Mouse (Mus musculus): ENCODE measurements at regions not wholly inside any gene's neighbourhood (a gene's known extent, or its start where the extent isn't known, plus 50 kb on each side); places are given as distances from the start of the nearest gene placed in this dataset.

DNA sequence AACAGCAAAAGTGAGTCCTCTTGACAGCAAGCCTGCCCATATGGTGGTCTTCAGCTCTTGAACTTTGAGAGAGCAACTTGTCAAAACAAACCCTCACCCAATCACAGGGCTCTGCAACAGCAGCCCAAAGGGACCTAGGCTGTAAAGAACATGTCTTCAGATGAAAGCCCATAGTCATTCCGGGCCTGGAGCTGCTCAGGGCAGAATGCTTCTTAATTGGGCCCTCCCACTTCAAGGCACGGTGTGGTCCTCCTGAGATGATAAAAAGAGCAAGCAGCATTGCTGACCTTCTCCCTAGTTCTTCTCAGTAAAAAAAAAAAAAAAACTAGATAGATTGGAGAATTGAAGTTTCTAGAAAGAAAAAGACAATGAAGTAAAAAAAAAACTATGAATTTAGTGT lies 80.7 kb upstream of the Cpeb4 start:
- WGBS: 62% methylated on average over 2 of the region's 2 CpGs
- DNase-seq: no peak

DNA sequence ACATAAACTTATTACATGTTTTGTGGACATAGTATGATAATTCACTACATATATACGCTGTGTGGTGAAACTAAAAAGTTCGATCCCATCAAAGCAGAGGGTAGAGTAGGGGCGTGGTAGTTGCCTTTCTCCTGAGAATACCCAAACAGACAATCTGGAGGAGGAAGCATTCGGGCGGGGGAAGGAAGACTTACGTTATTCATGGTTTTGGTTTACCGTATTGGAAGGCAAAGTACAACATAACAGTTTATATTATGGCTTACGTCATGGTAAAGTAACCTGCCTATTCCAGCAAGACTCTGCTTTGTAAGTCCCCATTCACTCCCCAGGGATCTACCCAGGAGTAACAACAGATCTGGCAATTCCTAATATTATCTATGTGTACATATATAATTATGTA lies 76.9 kb upstream of the Cpeb4 start:
- Histone ChIP-seq H3K27me3 (replicated peaks; ENCODE audit: control insufficient read depth, insufficient read depth, low read length) (no peaks in the 10 kb centered on the region), H3K27ac (ENCODE audit: insufficient read depth, low read depth, low read length) (no peak overlapping the region), H3K4me3 (ENCODE audit: insufficient read depth, low read depth, low read length) (no peak overlapping the region), H3K36me3 (ENCODE audit: control insufficient read depth, insufficient read depth, low read length) (no peaks in the 10 kb centered on the region), H3K4me1 (ENCODE audit: control insufficient read depth, insufficient read depth, low read length) (no peaks in the 10 kb centered on the region)
- TF ChIP-seq CTCF (conservative IDR thresholded peaks at IDR 0.05; ENCODE audit: insufficient read depth, insufficient read length, low read depth, low read length) (no peak), POLR2A (IDR thresholded peaks at IDR 0.05; ENCODE audit: low read depth, low read length) (no peak)
- 85% methylated on average over 8 of the region's 8 CpGs for WGBS
- DNase-seq: no peak

More for the DNA sequence above, 80.7 kb upstream of the Cpeb4 start:
- no peaks in the 10 kb centered on the region for H3K36me3 ChIP-seq (ENCODE audit: control insufficient read depth, insufficient read depth, low read length)
- H3K27me3 ChIP-seq (replicated peaks; ENCODE audit: control insufficient read depth, insufficient read depth, low read length): no peaks in the 10 kb centered on the region
- no peaks in the 10 kb centered on the region for H3K4me1 ChIP-seq (ENCODE audit: control insufficient read depth, insufficient read depth, low read length)
- no peak overlapping the region for H3K27ac ChIP-seq (ENCODE audit: insufficient read depth, low read depth, low read length)
- no peak for TF ChIP-seq CTCF (conservative IDR thresholded peaks at IDR 0.05; ENCODE audit: insufficient read depth, insufficient read length, low read depth, low read length)
- no peak for TF ChIP-seq POLR2A (IDR thresholded peaks at IDR 0.05; ENCODE audit: low read depth, low read length)
- H3K4me3 ChIP-seq (ENCODE audit: insufficient read depth, low read depth, low read length): no peak overlapping the region

DNA sequence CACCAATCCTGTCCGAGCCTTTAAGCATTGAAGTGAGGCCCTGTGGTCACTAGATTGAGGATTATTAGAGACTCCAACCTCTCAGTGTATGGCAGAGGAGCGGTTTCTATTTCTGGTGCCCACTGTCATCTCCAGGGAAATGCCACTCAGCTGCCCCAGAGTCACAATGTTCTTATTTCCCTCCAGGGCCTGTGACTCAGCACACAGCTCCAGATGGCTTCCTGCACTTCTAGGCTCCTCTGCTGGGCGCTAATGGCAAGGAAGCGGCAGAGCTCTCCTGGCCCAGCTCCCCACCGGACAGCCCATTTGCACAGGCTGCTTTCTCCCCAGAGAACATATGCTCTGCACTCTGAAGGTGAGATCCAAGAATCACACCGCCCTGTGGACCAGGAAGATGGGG lies 75.8 kb upstream of the Cpeb4 start:
- peak overlapping the region; percentile 30; the same call in 1 of the 2 replicates for H3K27ac ChIP-seq (ENCODE audit: insufficient read depth, low read depth, low read length)
- no peak overlapping the region for H3K4me3 ChIP-seq (ENCODE audit: insufficient read depth, low read depth, low read length)
- no peak for TF ChIP-seq POLR2A (IDR thresholded peaks at IDR 0.05; ENCODE audit: low read depth, low read length)
- TF ChIP-seq CTCF (conservative IDR thresholded peaks at IDR 0.05; ENCODE audit: insufficient read depth, insufficient read length, low read depth, low read length): no peak
- peaks cover 2% of the 10 kb centered on the region; the same call in 1 of the 2 replicates for H3K4me1 ChIP-seq (ENCODE audit: control insufficient read depth, insufficient read depth, low read length)
- no peaks in the 10 kb centered on the region for H3K36me3 ChIP-seq (ENCODE audit: control insufficient read depth, insufficient read depth, low read length)
- H3K27me3 ChIP-seq (replicated peaks; ENCODE audit: control insufficient read depth, insufficient read depth, low read length): no peaks in the 10 kb centered on the region
- DNase-seq: peak; percentile 55
- WGBS: 64% methylated on average over 6 of the region's 6 CpGs

DNA sequence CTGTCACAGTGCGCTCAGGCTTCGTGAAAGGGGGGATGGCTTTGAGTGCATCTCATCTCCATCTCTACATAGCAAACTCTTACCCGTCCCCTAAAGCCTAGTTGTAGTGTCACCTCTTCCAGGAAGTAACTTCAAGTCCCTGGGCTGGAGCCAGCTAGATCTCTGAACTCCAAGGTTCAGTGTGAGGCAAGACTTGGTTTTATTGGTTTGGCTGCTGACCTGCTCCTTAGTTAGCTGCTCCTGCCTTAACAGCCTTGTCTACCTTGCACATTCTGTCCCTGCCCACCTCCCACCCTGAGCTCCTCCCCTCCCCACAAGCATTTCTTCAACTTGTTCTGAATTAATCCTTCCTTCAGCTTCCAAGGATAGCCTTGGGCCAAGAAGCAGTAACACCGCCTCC lies 70.4 kb upstream of the Cpeb4 start:
- peaks cover 26% of the 10 kb centered on the region for H3K4me1 ChIP-seq (ENCODE audit: control insufficient read depth, insufficient read depth, low read length)
- TF ChIP-seq POLR2A (IDR thresholded peaks at IDR 0.05; ENCODE audit: low read depth, low read length) (no peak), CTCF (conservative IDR thresholded peaks at IDR 0.05; ENCODE audit: insufficient read depth, insufficient read length, low read depth, low read length) (no peak)
- DNase-seq: peak; percentile 94
- H3K4me3 ChIP-seq (ENCODE audit: insufficient read depth, low read depth, low read length): no peak overlapping the region
- no peaks in the 10 kb centered on the region for H3K27me3 ChIP-seq (replicated peaks; ENCODE audit: control insufficient read depth, insufficient read depth, low read length)
- no peak overlapping the region for H3K27ac ChIP-seq (ENCODE audit: insufficient read depth, low read depth, low read length)
- whole genome bisulfite sequencing: 63% methylated on average over 4 of the region's 4 CpGs
- H3K36me3 ChIP-seq (ENCODE audit: control insufficient read depth, insufficient read depth, low read length): no peaks in the 10 kb centered on the region

DNA sequence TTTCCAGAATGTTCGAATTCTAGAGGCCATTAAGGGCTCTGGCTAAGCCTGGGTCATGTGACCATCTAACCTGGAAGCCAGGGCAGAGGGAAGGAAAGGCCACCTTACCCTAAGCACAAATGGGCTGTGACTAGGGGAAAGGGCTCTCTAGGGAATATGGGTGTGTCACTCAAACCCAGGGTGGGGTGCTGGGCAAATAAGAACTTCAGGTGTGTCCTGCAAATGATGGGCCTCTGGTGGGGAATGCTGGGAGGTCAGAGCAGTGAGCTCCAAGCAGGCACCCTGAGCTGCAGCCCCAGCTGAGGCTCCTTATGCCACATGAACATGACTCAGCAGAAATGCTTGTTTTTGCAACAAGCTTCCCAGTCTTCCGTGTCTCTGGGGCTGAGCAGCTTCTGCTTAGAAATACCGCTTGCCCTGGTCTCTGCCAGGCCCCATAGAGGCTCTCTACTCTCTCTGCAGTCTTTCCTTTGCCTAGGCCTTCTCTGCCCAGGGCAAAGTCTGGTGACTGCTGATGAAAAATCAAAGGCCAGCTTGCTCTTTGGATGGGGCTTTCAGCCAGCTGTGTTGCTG lies 68.6 kb upstream of the Cpeb4 start:
- WGBS: 25% methylated on average over 3 of the region's 3 CpGs
- no peaks in the 10 kb centered on the region for H3K36me3 ChIP-seq (ENCODE audit: control insufficient read depth, insufficient read depth, low read length)
- peaks cover 40% of the 10 kb centered on the region for H3K4me1 ChIP-seq (ENCODE audit: control insufficient read depth, insufficient read depth, low read length)
- DNase-seq: peak; percentile 84
- H3K27me3 ChIP-seq (replicated peaks; ENCODE audit: control insufficient read depth, insufficient read depth, low read length): no peaks in the 10 kb centered on the region
- H3K27ac ChIP-seq (ENCODE audit: insufficient read depth, low read depth, low read length): peak overlapping the region; percentile 79
- no peak for TF ChIP-seq POLR2A (IDR thresholded peaks at IDR 0.05; ENCODE audit: low read depth, low read length)
- TF ChIP-seq CTCF (conservative IDR thresholded peaks at IDR 0.05; ENCODE audit: insufficient read depth, insufficient read length, low read depth, low read length): no peak
- no peak overlapping the region for H3K4me3 ChIP-seq (ENCODE audit: insufficient read depth, low read depth, low read length)

DNA sequence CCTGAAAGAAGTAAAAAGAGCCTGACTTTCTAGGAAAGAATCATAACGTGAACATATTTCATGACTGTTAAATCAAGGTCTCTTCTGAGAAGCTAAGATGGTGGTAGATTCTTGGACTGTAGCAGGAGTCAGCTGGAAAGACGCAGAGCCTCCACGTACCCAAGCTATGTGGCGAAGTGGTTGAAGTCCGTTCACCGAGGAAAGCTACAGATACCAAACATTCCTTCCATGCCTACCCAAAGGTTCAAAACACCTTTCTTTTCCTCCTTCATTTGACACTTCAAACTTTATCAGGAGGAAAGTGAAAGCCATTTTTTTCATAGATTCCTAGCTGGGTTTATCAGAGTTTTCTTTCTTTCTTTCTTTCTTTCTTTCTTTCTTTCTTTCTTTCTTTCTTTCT lies 67.5 kb upstream of the Cpeb4 start:
- no peaks in the 10 kb centered on the region for H3K36me3 ChIP-seq (ENCODE audit: control insufficient read depth, insufficient read depth, low read length)
- WGBS: 52% methylated on average over 6 of the region's 6 CpGs
- H3K27me3 ChIP-seq (replicated peaks; ENCODE audit: control insufficient read depth, insufficient read depth, low read length): no peaks in the 10 kb centered on the region
- TF ChIP-seq CTCF (conservative IDR thresholded peaks at IDR 0.05; ENCODE audit: insufficient read depth, insufficient read length, low read depth, low read length) (no peak), POLR2A (IDR thresholded peaks at IDR 0.05; ENCODE audit: low read depth, low read length) (no peak)
- no peak overlapping the region for H3K27ac ChIP-seq (ENCODE audit: insufficient read depth, low read depth, low read length)
- no peak overlapping the region for H3K4me3 ChIP-seq (ENCODE audit: insufficient read depth, low read depth, low read length)
- no peak for DNase-seq
- H3K4me1 ChIP-seq (ENCODE audit: control insufficient read depth, insufficient read depth, low read length): peaks cover 43% of the 10 kb centered on the region

DNA sequence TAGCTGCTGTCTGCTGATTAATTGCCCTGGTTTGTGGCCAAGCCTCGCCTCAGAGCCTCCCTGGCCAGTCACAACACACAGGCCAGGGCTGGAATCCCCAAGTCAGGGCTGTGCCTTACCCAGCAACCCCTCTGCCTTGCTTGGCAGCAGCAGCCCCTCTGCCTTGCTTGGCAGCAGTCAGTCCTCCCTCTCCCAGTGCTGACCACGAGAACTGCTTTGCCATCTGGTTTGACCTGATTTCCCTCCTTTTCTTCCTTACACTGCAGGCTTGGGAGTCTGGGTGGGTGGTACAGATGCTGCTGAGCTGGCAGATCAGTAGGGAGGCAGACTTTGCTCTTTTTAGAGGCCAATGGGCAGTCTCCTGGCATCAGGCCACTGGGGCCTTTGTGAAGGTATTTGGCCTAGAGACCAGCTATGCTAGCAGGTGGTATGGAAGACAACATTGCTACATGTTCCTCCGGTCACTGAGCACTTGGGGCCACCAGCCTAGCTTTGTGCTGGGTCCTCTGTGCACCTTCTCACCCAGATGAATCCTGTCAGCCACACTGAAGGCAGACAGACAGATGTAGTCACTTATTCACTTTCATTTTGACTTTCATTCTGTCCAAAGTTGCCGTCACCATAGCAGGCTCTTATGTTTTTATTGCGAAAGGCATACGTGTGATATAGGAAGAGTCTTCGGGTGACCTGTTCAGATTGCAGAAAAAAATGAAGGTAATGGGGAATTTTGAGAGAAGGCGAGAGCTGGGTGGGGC lies 64.4 kb upstream of the Cpeb4 start:
- peak overlapping the region; percentile 89 for H3K27ac ChIP-seq (ENCODE audit: insufficient read depth, low read depth, low read length)
- WGBS: 51% methylated on average over 8 of the region's 8 CpGs
- DNase-seq: peak; percentile 97
- TF ChIP-seq POLR2A (IDR thresholded peaks at IDR 0.05; ENCODE audit: low read depth, low read length) (no peak), CTCF (conservative IDR thresholded peaks at IDR 0.05; ENCODE audit: insufficient read depth, insufficient read length, low read depth, low read length) (no peak)
- no peaks in the 10 kb centered on the region for H3K27me3 ChIP-seq (replicated peaks; ENCODE audit: control insufficient read depth, insufficient read depth, low read length)
- no peak overlapping the region for H3K4me3 ChIP-seq (ENCODE audit: insufficient read depth, low read depth, low read length)
- no peaks in the 10 kb centered on the region for H3K36me3 ChIP-seq (ENCODE audit: control insufficient read depth, insufficient read depth, low read length)
- peaks cover 38% of the 10 kb centered on the region for H3K4me1 ChIP-seq (ENCODE audit: control insufficient read depth, insufficient read depth, low read length)

Data from kidney, adult 2 months (tissue).